Mouse (Mus musculus): ENCODE measurements around the gene Rc3h1. TPM values are rescaled to one million over a fixed set of nuclear protein-coding genes. Genes with fewer than 3 reads are reported as not detected.

Gene Rc3h1
- total RNA-seq, 2 experiments from 2014 or later: 40.8 to 41.3 TPM

Other genes with a start within 250 kb of the Rc3h1 start
- gene Rabgap1l, start 113.2 kb upstream of the Rc3h1 start, total RNA-seq (2021): 100 to 1,000 TPM; 240 to 249 TPM
- gene Serpinc1, start 72.2 kb downstream of the Rc3h1 start, total RNA-seq (2021): under 1 TPM; 0.10 TPM
- gene Zbtb37, start 128.4 kb downstream of the Rc3h1 start, total RNA-seq (2021): 10 to 100 TPM; 17.2 to 18.3 TPM
- gene Dars2, start 164.2 kb downstream of the Rc3h1 start, total RNA-seq (2021): 10 to 100 TPM; 26.3 to 26.5 TPM
- 1 to 10 TPM; 1.3 to 1.7 TPM for gene Cenpl, start 164.3 kb downstream of the Rc3h1 start, total RNA-seq (2021)
- gene Klhl20, start 225.1 kb downstream of the Rc3h1 start, total RNA-seq (2021): 10 to 100 TPM; 17.2 to 18.1 TPM
- 10 to 100 TPM; 59.5 to 60.6 TPM for gene Ankrd45, start 236.3 kb downstream of the Rc3h1 start, total RNA-seq (2021)